Mouse (Mus musculus): ENCODE measurements around the gene Atrnl1. TPM values are rescaled to one million over a fixed set of nuclear protein-coding genes. Genes with fewer than 3 reads are reported as not detected.

The Atrnl1 gene
- polyA plus RNA-seq, 1 experiment from 2014 or later, result 0.55 TPM

GRCm38 (mm10) chr19:57888871-57889270 lies 278.0 kb downstream of the Atrnl1 start:
- H3K4me2 ChIP-seq, result no peak overlapping the region
- H3K4me3 ChIP-seq (replicated peaks), result no peak overlapping the region
- no peaks in the 10 kb centered on the region for H3K4me1 ChIP-seq (replicated peaks)
- H3K27me3 ChIP-seq, result no peaks in the 10 kb centered on the region
- no peaks in the 10 kb centered on the region for H3K36me3 ChIP-seq (replicated peaks)
- H3K9me3 ChIP-seq (replicated peaks), result no peaks in the 10 kb centered on the region
- no peak overlapping the region for H3K27ac ChIP-seq (replicated peaks)
- ATAC-seq (ENCODE audit: insufficient read depth), result no peak
- 75% methylated on average over 8 of the region's 8 CpGs for WGBS (ENCODE audit: insufficient replicate concordance)
- no peak overlapping the region for H3K9ac ChIP-seq

GRCm38 (mm10) chr19:57889741-57890140 lies 278.9 kb downstream of the Atrnl1 start:
- Histone ChIP-seq H3K9ac (no peak overlapping the region), H3K4me3 (replicated peaks) (no peak overlapping the region), H3K36me3 (replicated peaks) (no peaks in the 10 kb centered on the region), H3K27me3 (no peaks in the 10 kb centered on the region), H3K4me1 (replicated peaks) (no peaks in the 10 kb centered on the region), H3K9me3 (replicated peaks) (no peaks in the 10 kb centered on the region), H3K4me2 (no peak overlapping the region), H3K27ac (replicated peaks) (no peak overlapping the region)
- ATAC-seq (ENCODE audit: insufficient read depth), result no peak
- 51% methylated on average over 3 of the region's 3 CpGs for WGBS (ENCODE audit: insufficient replicate concordance)

- no peak for ATAC-seq (ENCODE audit: insufficient read depth)
- 57% methylated on average over 3 of the region's 3 CpGs for WGBS (ENCODE audit: insufficient replicate concordance)
Measured at GRCm38 (mm10) chr19:57890954-57891353, 280.1 kb downstream of the Atrnl1 start.

GRCm38 (mm10) chr19:57894191-57894590 lies 283.4 kb downstream of the Atrnl1 start:
- no peak overlapping the region for H3K9ac ChIP-seq
- ATAC-seq (ENCODE audit: insufficient read depth), result peak; percentile 87
- H3K36me3 ChIP-seq (replicated peaks), result no peaks in the 10 kb centered on the region
- no peaks in the 10 kb centered on the region for H3K9me3 ChIP-seq (replicated peaks)
- no peak overlapping the region for H3K4me2 ChIP-seq
- H3K27ac ChIP-seq (replicated peaks), result no peak overlapping the region
- WGBS (ENCODE audit: insufficient replicate concordance), result 17% methylated on average over 1 of the region's 1 CpGs
- no peaks in the 10 kb centered on the region for H3K27me3 ChIP-seq
- H3K4me1 ChIP-seq (replicated peaks), result no peaks in the 10 kb centered on the region
- no peak overlapping the region for H3K4me3 ChIP-seq (replicated peaks)

More at GRCm38 (mm10) chr19:57890954-57891353, 280.1 kb downstream of the Atrnl1 start:
- no peak overlapping the region for H3K4me2 ChIP-seq
- no peaks in the 10 kb centered on the region for H3K4me1 ChIP-seq (replicated peaks)
- no peak overlapping the region for H3K4me3 ChIP-seq (replicated peaks)
- no peaks in the 10 kb centered on the region for H3K27me3 ChIP-seq
- no peak overlapping the region for H3K9ac ChIP-seq
- no peaks in the 10 kb centered on the region for H3K9me3 ChIP-seq (replicated peaks)
- H3K27ac ChIP-seq (replicated peaks), result no peak overlapping the region
- H3K36me3 ChIP-seq (replicated peaks), result no peaks in the 10 kb centered on the region

GRCm38 (mm10) chr19:57900037-57900436 lies 289.2 kb downstream of the Atrnl1 start:
- ATAC-seq (ENCODE audit: insufficient read depth), result no peak
- H3K9ac ChIP-seq, result no peak overlapping the region
- no peak overlapping the region for H3K27ac ChIP-seq (replicated peaks)
- H3K4me1 ChIP-seq (replicated peaks), result no peaks in the 10 kb centered on the region
- 38% methylated on average over 1 of the region's 1 CpGs for WGBS (ENCODE audit: insufficient replicate concordance)
- H3K36me3 ChIP-seq (replicated peaks), result no peaks in the 10 kb centered on the region
- H3K27me3 ChIP-seq, result no peaks in the 10 kb centered on the region
- H3K4me3 ChIP-seq (replicated peaks), result no peak overlapping the region
- H3K4me2 ChIP-seq, result no peak overlapping the region
- no peaks in the 10 kb centered on the region for H3K9me3 ChIP-seq (replicated peaks)

GRCm38 (mm10) chr19:57909466-57909865 lies 298.6 kb downstream of the Atrnl1 start:
- WGBS (ENCODE audit: insufficient replicate concordance), result 67% methylated on average over 6 of the region's 6 CpGs
- H3K9ac ChIP-seq, result no peak overlapping the region
- H3K4me3 ChIP-seq (replicated peaks), result no peak overlapping the region
- ATAC-seq (ENCODE audit: insufficient read depth), result no peak
- H3K36me3 ChIP-seq (replicated peaks), result no peaks in the 10 kb centered on the region
- H3K4me1 ChIP-seq (replicated peaks), result no peaks in the 10 kb centered on the region
- H3K27ac ChIP-seq (replicated peaks), result no peak overlapping the region
- H3K9me3 ChIP-seq (replicated peaks), result no peaks in the 10 kb centered on the region
- no peaks in the 10 kb centered on the region for H3K27me3 ChIP-seq
- no peak overlapping the region for H3K4me2 ChIP-seq

GRCm38 (mm10) chr19:57910650-57911049 lies 299.8 kb downstream of the Atrnl1 start:
- Histone ChIP-seq H3K9ac (no peak overlapping the region), H3K4me3 (replicated peaks) (no peak overlapping the region), H3K27me3 (no peaks in the 10 kb centered on the region), H3K27ac (replicated peaks) (no peak overlapping the region), H3K9me3 (replicated peaks) (no peaks in the 10 kb centered on the region), H3K4me1 (replicated peaks) (no peaks in the 10 kb centered on the region), H3K36me3 (replicated peaks) (no peaks in the 10 kb centered on the region), H3K4me2 (no peak overlapping the region)
- no peak for ATAC-seq (ENCODE audit: insufficient read depth)
- 71% methylated on average over 6 of the region's 6 CpGs for WGBS (ENCODE audit: insufficient replicate concordance)

- H3K4me2 ChIP-seq, result no peak overlapping the region
- no peak overlapping the region for H3K4me3 ChIP-seq (replicated peaks)
- WGBS (ENCODE audit: insufficient replicate concordance), result 63% methylated on average over 6 of the region's 6 CpGs
- H3K27ac ChIP-seq (replicated peaks), result no peak overlapping the region
- no peaks in the 10 kb centered on the region for H3K27me3 ChIP-seq
- H3K4me1 ChIP-seq (replicated peaks), result no peaks in the 10 kb centered on the region
- no peak for ATAC-seq (ENCODE audit: insufficient read depth)
- H3K36me3 ChIP-seq (replicated peaks), result no peaks in the 10 kb centered on the region
- H3K9me3 ChIP-seq (replicated peaks), result no peaks in the 10 kb centered on the region
- H3K9ac ChIP-seq, result no peak overlapping the region
Measured at GRCm38 (mm10) chr19:57916325-57916724, 305.5 kb downstream of the Atrnl1 start.

GRCm38 (mm10) chr19:57922991-57923390 lies 312.2 kb downstream of the Atrnl1 start:
- H3K36me3 ChIP-seq (replicated peaks), result no peaks in the 10 kb centered on the region
- WGBS (ENCODE audit: insufficient replicate concordance), result 68% methylated on average over 5 of the region's 5 CpGs

GRCm38 (mm10) chr19:57924856-57925255 lies 314.0 kb downstream of the Atrnl1 start:
- no peak overlapping the region for H3K4me2 ChIP-seq
- no peak overlapping the region for H3K27ac ChIP-seq (replicated peaks)
- ATAC-seq (ENCODE audit: insufficient read depth), result no peak
- 66% methylated on average over 8 of the region's 8 CpGs for WGBS (ENCODE audit: insufficient replicate concordance)
- no peak overlapping the region for H3K9ac ChIP-seq
- no peaks in the 10 kb centered on the region for H3K9me3 ChIP-seq (replicated peaks)
- peaks cover 9% of the 10 kb centered on the region for H3K4me1 ChIP-seq (replicated peaks)
- H3K27me3 ChIP-seq, result no peaks in the 10 kb centered on the region
- no peak overlapping the region for H3K4me3 ChIP-seq (replicated peaks)
- H3K36me3 ChIP-seq (replicated peaks), result no peaks in the 10 kb centered on the region

More at GRCm38 (mm10) chr19:57922991-57923390, 312.2 kb downstream of the Atrnl1 start:
- no peaks in the 10 kb centered on the region for H3K9me3 ChIP-seq (replicated peaks)
- H3K27ac ChIP-seq (replicated peaks), result no peak overlapping the region
- peaks cover 5% of the 10 kb centered on the region for H3K4me1 ChIP-seq (replicated peaks)
- no peak overlapping the region for H3K9ac ChIP-seq
- no peak for ATAC-seq (ENCODE audit: insufficient read depth)
- H3K4me2 ChIP-seq, result no peak overlapping the region
- no peaks in the 10 kb centered on the region for H3K27me3 ChIP-seq
- no peak overlapping the region for H3K4me3 ChIP-seq (replicated peaks)

GRCm38 (mm10) chr19:57925681-57926080 lies 314.8 kb downstream of the Atrnl1 start:
- ATAC-seq (ENCODE audit: insufficient read depth), result no peak
- no peak overlapping the region for H3K4me3 ChIP-seq (replicated peaks)
- no peaks in the 10 kb centered on the region for H3K36me3 ChIP-seq (replicated peaks)
- 71% methylated on average over 10 of the region's 10 CpGs for WGBS (ENCODE audit: insufficient replicate concordance)
- peaks cover 9% of the 10 kb centered on the region for H3K4me1 ChIP-seq (replicated peaks)
- no peak overlapping the region for H3K27ac ChIP-seq (replicated peaks)
- no peaks in the 10 kb centered on the region for H3K9me3 ChIP-seq (replicated peaks)
- no peaks in the 10 kb centered on the region for H3K27me3 ChIP-seq
- no peak overlapping the region for H3K4me2 ChIP-seq
- no peak overlapping the region for H3K9ac ChIP-seq

GRCm38 (mm10) chr19:57926164-57926860 lies 315.5 kb downstream of the Atrnl1 start:
- no peaks in the 10 kb centered on the region for H3K27me3 ChIP-seq
- ATAC-seq (ENCODE audit: insufficient read depth), result peak; percentile 89
- no peak overlapping the region for H3K4me3 ChIP-seq (replicated peaks)
- H3K36me3 ChIP-seq (replicated peaks), result no peaks in the 10 kb centered on the region
- H3K4me2 ChIP-seq, result no peak overlapping the region
- no peak overlapping the region for H3K27ac ChIP-seq (replicated peaks)
- H3K9ac ChIP-seq, result no peak overlapping the region
- H3K9me3 ChIP-seq (replicated peaks), result no peaks in the 10 kb centered on the region
- H3K4me1 ChIP-seq (replicated peaks), result peaks cover 9% of the 10 kb centered on the region
- WGBS (ENCODE audit: insufficient replicate concordance), result 68% methylated on average over 5 of the region's 5 CpGs
